Mouse (Mus musculus) embryonic fibroblast, embryonic 13.5 days (primary cell): ENCODE results near the gene Cdc27.
"Not testable (repeated sequence)": the region's sequence is repeated elsewhere in the genome, so short reads cannot be mapped to it uniquely, and the experiment has no call there.

Source experiments
- CTCF ChIP-seq: IDR thresholded peaks from 2 replicates; pipeline ENCODE4 v1.5.1; 2011; ENCODE audit warnings: mild to moderate bottlenecking, control low read depth, low read length, moderate library complexity, borderline replicate concordance; ENCODE audit not compliant: insufficient read depth
- POLR2A ChIP-seq: IDR thresholded peaks from 2 replicates; pipeline ENCODE4 v1.6.1; 2011; ENCODE audit warnings: low read depth, mild to moderate bottlenecking, control low read depth, low read length, moderate library complexity

GRCm38 (mm10) chr11:104571373-104571772 lies 21.0 kb upstream of the Cdc27 start:
- not testable (repeated sequence) for TF ChIP-seq CTCF, POLR2A
